Mouse (Mus musculus): ENCODE data around the gene Tecpr2. TPM values are rescaled to one million over a fixed set of nuclear protein-coding genes. Genes with fewer than 3 reads are reported as not detected.

Gene Tecpr2
- polyA plus RNA-seq (2014; fragmentation: Nextera tagmentation; extraction: Ambion mirVana) = 7.2 and 7.7 TPM in 2 replicates

DNA sequence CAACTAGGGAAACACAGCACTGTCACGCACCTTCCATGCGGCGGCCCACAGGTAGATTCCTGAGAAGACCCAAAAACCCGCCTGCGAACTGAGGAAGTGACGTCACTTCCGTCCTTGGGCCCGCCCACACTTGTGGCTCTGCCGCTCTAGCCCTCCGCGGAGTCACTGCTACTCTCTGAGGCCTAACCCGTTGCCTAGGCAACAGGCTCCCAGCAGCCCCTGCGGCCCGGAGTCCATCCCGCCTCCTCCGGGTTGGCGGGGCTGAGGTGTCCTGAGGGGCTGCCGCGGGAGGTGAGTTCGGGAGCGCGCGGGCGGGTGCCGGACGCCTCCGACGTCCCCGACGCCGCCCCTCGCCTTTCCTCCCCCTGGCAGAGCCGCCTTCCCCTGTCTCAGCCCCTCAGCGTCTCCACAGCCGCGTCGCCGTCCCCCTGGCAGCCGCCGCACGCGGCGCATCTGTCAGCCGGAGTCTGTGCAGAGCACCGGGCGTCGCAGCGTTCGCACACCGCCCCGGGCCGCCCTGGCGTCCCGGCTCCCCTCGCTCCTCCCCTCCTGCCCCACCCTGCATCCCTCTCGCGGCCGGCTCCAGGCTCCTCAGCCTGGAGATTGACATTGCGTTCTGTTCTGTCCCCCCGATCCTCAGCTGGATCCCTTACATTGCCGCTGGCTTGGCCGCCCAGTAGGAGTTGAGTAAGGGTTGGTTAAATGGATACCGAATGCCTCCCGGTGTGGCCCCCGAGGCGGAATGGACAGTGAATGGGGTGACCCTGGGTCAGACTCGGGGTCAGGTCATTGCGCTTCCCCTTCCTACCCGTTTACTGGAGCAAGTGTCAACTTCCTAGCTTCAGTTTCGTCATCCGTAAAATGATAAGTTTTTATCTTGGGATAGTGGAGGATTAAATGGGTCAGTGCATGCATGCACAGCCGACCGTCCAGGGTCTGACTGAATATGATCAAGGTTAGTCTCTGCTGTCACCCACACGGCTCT lies at the start of gene Tecpr2, which contains the start of gene Cinp:
Tecpr2 (plus strand) TSS at position 229 of the 985 bp plus-strand sequence.
Cinp (minus strand) TSS at position 110 of the 985 bp plus-strand sequence.
- Histone ChIP-seq H3K4me3 (ENCODE audit: low read depth, low read length) (peak within 1 kb of the TSS; percentile 45), H3K9ac (replicated peaks; ENCODE audit: low read depth, low read length) (peak within 1 kb of the TSS; percentile 72), H3K36me3 (ENCODE audit: control insufficient read depth, insufficient read depth, low read length) (no peaks in the 10 kb centered on the region), H3K9me3 (ENCODE audit: control insufficient read depth, low read length) (no peaks in the 10 kb centered on the region), H3K27ac (ENCODE audit: low read depth, low read length) (peak within 1 kb of the TSS; percentile 88), H3K4me1 (ENCODE audit: control insufficient read depth, insufficient read depth, low read length) (peaks cover 15% of the 10 kb centered on the region), H3K4me2 (ENCODE audit: low read depth, low read length) (peak within 1 kb of the TSS; percentile 96), H3K27me3 (ENCODE audit: control insufficient read depth, insufficient read depth, low read length) (no peaks in the 10 kb centered on the region)
- WGBS = under 1% methylated on average over 71 of the region's 74 CpGs
- peak; percentile 99 for ATAC-seq (ENCODE audit: low read depth)

DNA sequence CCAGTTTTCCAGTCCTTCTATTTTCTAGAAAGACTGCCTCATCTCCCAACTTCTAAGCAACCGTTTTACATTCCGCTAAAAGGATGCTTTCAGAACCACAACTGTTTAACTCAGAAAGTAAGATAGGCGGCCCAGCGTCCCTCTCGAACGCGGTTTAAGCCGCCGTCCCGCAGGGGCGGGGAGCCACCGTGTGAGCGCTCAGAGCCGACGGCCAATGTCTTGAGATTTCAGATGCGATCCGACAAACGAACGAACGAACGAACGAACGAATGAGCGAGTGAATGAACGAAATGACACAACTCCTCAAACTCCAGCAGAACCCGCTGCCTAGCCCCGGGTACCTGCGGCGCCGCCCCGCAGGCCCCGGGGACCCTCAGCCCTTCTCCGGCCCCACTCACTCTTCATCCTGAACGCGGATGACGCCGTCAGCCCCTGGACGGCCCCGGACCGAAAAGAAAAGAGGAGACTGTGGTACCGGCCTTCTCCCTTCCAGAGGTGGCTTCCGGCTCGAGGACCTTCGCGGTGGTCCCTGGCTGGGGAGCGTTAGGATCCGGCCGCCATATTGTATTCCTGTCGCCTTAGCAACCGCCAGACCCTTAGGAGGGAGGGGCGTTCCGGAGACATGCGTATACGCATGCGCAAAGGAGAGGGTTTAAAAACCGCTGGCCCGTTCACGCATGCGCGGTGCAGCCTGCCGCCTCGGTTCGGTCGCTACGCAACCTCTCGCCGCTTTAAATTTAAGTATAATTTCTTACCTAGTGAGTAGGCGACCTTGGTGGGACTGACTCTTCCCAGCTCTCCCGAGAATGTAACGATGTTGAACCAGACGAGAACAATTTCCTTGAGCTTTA lies 48.5 kb upstream of the Tecpr2 start, which contains the start of gene Mok:
Mok (minus strand) TSS at position 592 of the 851 bp plus-strand sequence.
- H3K4me2 ChIP-seq (ENCODE audit: low read depth, low read length) = peak within 1 kb of the TSS; percentile 53
- ATAC-seq (ENCODE audit: low read depth) = peak; percentile 85
- H3K27me3 ChIP-seq (ENCODE audit: control insufficient read depth, insufficient read depth, low read length) = no peaks in the 10 kb centered on the region; the same call in 1 of the 2 replicates
- H3K36me3 ChIP-seq (ENCODE audit: control insufficient read depth, insufficient read depth, low read length) = no peaks in the 10 kb centered on the region
- peak within 1 kb of the TSS; percentile 65 for H3K4me3 ChIP-seq (ENCODE audit: low read depth, low read length)
- H3K4me1 ChIP-seq (ENCODE audit: control insufficient read depth, insufficient read depth, low read length) = peaks cover 11% of the 10 kb centered on the region; the same call in 1 of the 2 replicates
- peak within 1 kb of the TSS; percentile 45 for H3K9ac ChIP-seq (replicated peaks; ENCODE audit: low read depth, low read length)
- WGBS = under 1% methylated on average over 67 of the region's 71 CpGs
- peak within 1 kb of the TSS; percentile 49; the same call in 1 of the 2 replicates for H3K27ac ChIP-seq (ENCODE audit: low read depth, low read length)
- no peaks in the 10 kb centered on the region for H3K9me3 ChIP-seq (ENCODE audit: control insufficient read depth, low read length)

GRCm38 (mm10) chr12:110841731-110842493 lies 47.2 kb upstream of the Tecpr2 start:
- Histone ChIP-seq H3K27me3 (ENCODE audit: control insufficient read depth, insufficient read depth, low read length) (peaks cover 5% of the 10 kb centered on the region; the same call in 1 of the 2 replicates), H3K9ac (replicated peaks; ENCODE audit: low read depth, low read length) (no peak overlapping the region), H3K4me1 (ENCODE audit: control insufficient read depth, insufficient read depth, low read length) (peaks cover 12% of the 10 kb centered on the region; the same call in 1 of the 2 replicates), H3K9me3 (ENCODE audit: control insufficient read depth, low read length) (no peaks in the 10 kb centered on the region), H3K4me2 (ENCODE audit: low read depth, low read length) (no peak overlapping the region), H3K27ac (ENCODE audit: low read depth, low read length) (no peak overlapping the region), H3K36me3 (ENCODE audit: control insufficient read depth, insufficient read depth, low read length) (no peaks in the 10 kb centered on the region), H3K4me3 (ENCODE audit: low read depth, low read length) (no peak overlapping the region)
- no peak for ATAC-seq (ENCODE audit: low read depth)
- WGBS = 73% methylated on average over 5 of the region's 5 CpGs

GRCm38 (mm10) chr12:110843194-110844048 lies 45.6 kb upstream of the Tecpr2 start:
- peak overlapping the region; percentile 45 for H3K4me2 ChIP-seq (ENCODE audit: low read depth, low read length)
- 20% methylated on average over 32 of the region's 32 CpGs for WGBS
- peaks cover 5% of the 10 kb centered on the region; the same call in 1 of the 2 replicates for H3K27me3 ChIP-seq (ENCODE audit: control insufficient read depth, insufficient read depth, low read length)
- H3K4me3 ChIP-seq (ENCODE audit: low read depth, low read length) = peak overlapping the region; percentile 26
- H3K4me1 ChIP-seq (ENCODE audit: control insufficient read depth, insufficient read depth, low read length) = peaks cover 7% of the 10 kb centered on the region; the same call in 1 of the 2 replicates
- no peak for ATAC-seq (ENCODE audit: low read depth)
- H3K27ac ChIP-seq (ENCODE audit: low read depth, low read length) = no peak overlapping the region
- no peak overlapping the region for H3K9ac ChIP-seq (replicated peaks; ENCODE audit: low read depth, low read length)
- H3K36me3 ChIP-seq (ENCODE audit: control insufficient read depth, insufficient read depth, low read length) = no peaks in the 10 kb centered on the region
- no peaks in the 10 kb centered on the region for H3K9me3 ChIP-seq (ENCODE audit: control insufficient read depth, low read length)

DNA sequence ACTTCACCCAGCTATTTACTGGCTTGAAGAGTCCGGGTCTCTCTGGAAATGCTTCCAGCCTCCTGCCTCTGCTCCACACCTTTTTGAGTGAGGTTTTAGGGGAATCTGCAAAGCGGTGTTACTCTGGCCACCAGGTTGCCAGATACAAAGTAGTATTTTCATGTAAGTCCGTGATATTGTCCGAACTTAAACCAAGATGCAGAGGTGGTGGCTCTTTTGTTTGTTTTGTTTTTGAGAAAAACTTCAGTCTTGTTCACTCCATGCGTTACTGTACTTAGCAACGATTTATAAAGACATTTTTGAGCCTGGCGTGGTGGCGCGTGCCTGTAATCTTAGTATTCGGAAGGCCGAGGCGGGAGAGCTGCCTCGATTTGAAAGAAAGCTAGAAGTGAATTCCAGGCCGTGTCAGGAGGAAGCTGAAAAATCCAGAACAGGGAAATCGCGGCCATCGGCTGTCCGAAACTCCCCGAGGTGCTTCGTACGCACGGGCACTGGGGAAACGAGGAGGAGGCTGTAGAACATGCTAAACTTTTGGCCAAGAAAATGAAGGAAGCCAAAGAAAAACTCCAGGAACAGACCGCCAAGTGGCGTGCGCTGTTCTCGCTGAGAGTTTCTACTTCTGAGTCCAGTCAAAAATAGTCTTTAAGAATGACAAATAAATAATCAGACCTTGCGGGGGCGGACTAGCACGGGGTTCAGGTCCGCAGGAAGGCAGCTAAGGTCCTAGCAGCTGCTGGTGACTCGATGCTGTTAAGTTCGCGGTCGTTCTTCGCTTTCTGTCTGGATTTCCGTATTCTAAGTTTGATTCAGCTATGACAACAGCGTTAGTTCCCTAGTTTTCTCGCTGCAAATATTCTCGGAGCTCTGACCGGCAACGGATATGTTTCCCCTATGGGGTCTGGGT lies 44.6 kb upstream of the Tecpr2 start:
- Histone ChIP-seq H3K9ac (replicated peaks; ENCODE audit: low read depth, low read length) (no peak overlapping the region), H3K4me1 (ENCODE audit: control insufficient read depth, insufficient read depth, low read length) (peaks cover 7% of the 10 kb centered on the region; the same call in 1 of the 2 replicates), H3K27me3 (ENCODE audit: control insufficient read depth, insufficient read depth, low read length) (peaks cover 5% of the 10 kb centered on the region; the same call in 1 of the 2 replicates), H3K4me2 (ENCODE audit: low read depth, low read length) (peak overlapping the region; percentile 45), H3K9me3 (ENCODE audit: control insufficient read depth, low read length) (no peaks in the 10 kb centered on the region), H3K4me3 (ENCODE audit: low read depth, low read length) (peak overlapping the region; percentile 26), H3K27ac (ENCODE audit: low read depth, low read length) (no peak overlapping the region), H3K36me3 (ENCODE audit: control insufficient read depth, insufficient read depth, low read length) (no peaks in the 10 kb centered on the region)
- WGBS = 1% methylated on average over 42 of the region's 42 CpGs
- no peak for ATAC-seq (ENCODE audit: low read depth)

GRCm38 (mm10) chr12:110845131-110845880 lies 43.8 kb upstream of the Tecpr2 start:
- H3K4me3 ChIP-seq (ENCODE audit: low read depth, low read length) = peak overlapping the region; percentile 26
- no peaks in the 10 kb centered on the region for H3K9me3 ChIP-seq (ENCODE audit: control insufficient read depth, low read length)
- peaks cover 7% of the 10 kb centered on the region; the same call in 1 of the 2 replicates for H3K4me1 ChIP-seq (ENCODE audit: control insufficient read depth, insufficient read depth, low read length)
- no peak overlapping the region for H3K9ac ChIP-seq (replicated peaks; ENCODE audit: low read depth, low read length)
- H3K4me2 ChIP-seq (ENCODE audit: low read depth, low read length) = peak overlapping the region; percentile 45
- WGBS = under 1% methylated on average over 36 of the region's 36 CpGs
- no peaks in the 10 kb centered on the region for H3K36me3 ChIP-seq (ENCODE audit: control insufficient read depth, insufficient read depth, low read length)
- ATAC-seq (ENCODE audit: low read depth) = peak; percentile 71
- peaks cover 5% of the 10 kb centered on the region; the same call in 1 of the 2 replicates for H3K27me3 ChIP-seq (ENCODE audit: control insufficient read depth, insufficient read depth, low read length)
- H3K27ac ChIP-seq (ENCODE audit: low read depth, low read length) = no peak overlapping the region

Measured in neural tube, embryonic 14.5 days (tissue).